Mouse (Mus musculus) stomach, embryonic 15.5 days (tissue): ENCODE data around the gene Cnr2. TPM values are rescaled to one million over a fixed set of nuclear protein-coding genes. Genes with fewer than 3 reads are reported as not detected.

Experiments used
- polyA plus RNA-seq: library from polyadenylated mRNA; unstranded; fragments of >200 nt; fragmentation: Nextera tagmentation; extraction: Ambion mirVana; gene quantifications from 2 replicates; pipeline ENCODE4 v1.2.1, GENCODE M21; 2015

The Cnr2 gene
- polyA plus RNA-seq, 1 experiment from 2014 or later = 0.90 TPM

Other genes starting within 250 kb of the Cnr2 start
- gene Ifnlr1, start 209.1 kb upstream of the Cnr2 start, polyA plus RNA-seq = 1.8 TPM in 2 replicates
- 2.0 and 2.8 TPM in 2 replicates for gene Il22ra1, start 167.2 kb upstream of the Cnr2 start, polyA plus RNA-seq
- gene Myom3, start 135.7 kb upstream of the Cnr2 start, polyA plus RNA-seq = 0.58 and 1.1 TPM in 2 replicates
- 204 and 211 TPM in 2 replicates for gene Srsf10, start 39.6 kb upstream of the Cnr2 start, polyA plus RNA-seq
- 172 and 178 TPM in 2 replicates for gene Pnrc2, start 21.5 kb upstream of the Cnr2 start, polyA plus RNA-seq
- gene Fuca1, start 25.3 kb downstream of the Cnr2 start, polyA plus RNA-seq = 93.2 and 96.3 TPM in 2 replicates
- gene Hmgcl, start 51.1 kb downstream of the Cnr2 start, polyA plus RNA-seq = 88.5 and 90.4 TPM in 2 replicates
- gene Gale, start 68.3 kb downstream of the Cnr2 start, polyA plus RNA-seq = 90.9 and 92.1 TPM in 2 replicates
- 102 and 105 TPM in 2 replicates for gene Lypla2, start 77.2 kb downstream of the Cnr2 start, polyA plus RNA-seq
- gene Pithd1, start 91.9 kb downstream of the Cnr2 start, polyA plus RNA-seq = 50.3 and 55.1 TPM in 2 replicates
- 36.4 and 37.9 TPM in 2 replicates for gene Eloa, start 126.4 kb downstream of the Cnr2 start, polyA plus RNA-seq
- gene Rpl11, start 158.0 kb downstream of the Cnr2 start, polyA plus RNA-seq = 336 and 456 TPM in 2 replicates
- gene Id3, start 248.1 kb downstream of the Cnr2 start, polyA plus RNA-seq = 274 and 292 TPM in 2 replicates